Mouse (Mus musculus) lung, postnatal 14 days (tissue): ENCODE measurements at regions not wholly inside any gene's neighbourhood (a gene's known extent, or its start where the extent isn't known, plus 50 kb on each side); places are given as distances from the start of the nearest gene placed in this dataset.
A peak's percentile ranks its signal among the peaks of the same experiment; 100 is the strongest.

Source experiments
- DNase-seq: peaks from one replicate; pipeline ENCODE4 v3.0.0; 2021

DNA sequence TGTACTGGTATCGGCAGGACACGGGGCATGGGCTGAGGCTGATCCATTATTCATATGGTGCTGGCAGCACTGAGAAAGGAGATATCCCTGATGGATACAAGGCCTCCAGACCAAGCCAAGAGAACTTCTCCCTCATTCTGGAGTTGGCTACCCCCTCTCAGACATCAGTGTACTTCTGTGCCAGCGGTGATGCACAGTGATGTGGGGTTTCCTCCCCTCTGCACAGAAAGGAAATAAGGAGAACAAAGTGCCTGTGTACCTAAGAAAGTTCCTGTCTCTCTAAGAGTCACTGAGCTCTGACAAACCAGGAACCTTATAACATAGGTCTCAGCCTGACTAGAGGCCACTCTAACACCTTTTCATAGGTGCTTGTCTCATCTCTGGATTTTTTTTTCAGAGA lies 86.3 kb upstream of the 2210010C04Rik start:
- no peak for DNase-seq

DNA sequence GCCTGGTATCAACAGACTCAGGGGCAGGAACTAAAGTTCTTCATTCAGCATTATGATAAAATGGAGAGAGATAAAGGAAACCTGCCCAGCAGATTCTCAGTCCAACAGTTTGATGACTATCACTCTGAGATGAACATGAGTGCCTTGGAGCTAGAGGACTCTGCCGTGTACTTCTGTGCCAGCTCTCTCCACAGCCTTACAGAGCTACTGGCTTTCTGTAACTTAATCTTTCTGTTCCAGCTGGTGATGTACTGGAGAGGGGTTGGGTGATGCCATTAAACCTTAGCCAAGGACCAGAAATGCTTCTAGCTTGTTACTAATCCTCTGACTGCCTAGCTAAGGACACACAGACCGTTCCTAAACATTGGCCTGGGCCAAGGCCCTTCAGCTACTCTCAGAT lies 83.9 kb upstream of the 2210010C04Rik start:
- DNase-seq = no peak

- DNase-seq = peak; percentile 50
These were observed 83.1 kb upstream of the 2210010C04Rik start for GRCm38 (mm10) chr6:41118201-41118976.

GRCm38 (mm10) chr6:41113943-41114342 lies 78.6 kb upstream of the 2210010C04Rik start:
- no peak for DNase-seq

- DNase-seq = peak; percentile 44
These were observed 77.7 kb upstream of the 2210010C04Rik start for GRCm38 (mm10) chr6:41112861-41113610.

DNA sequence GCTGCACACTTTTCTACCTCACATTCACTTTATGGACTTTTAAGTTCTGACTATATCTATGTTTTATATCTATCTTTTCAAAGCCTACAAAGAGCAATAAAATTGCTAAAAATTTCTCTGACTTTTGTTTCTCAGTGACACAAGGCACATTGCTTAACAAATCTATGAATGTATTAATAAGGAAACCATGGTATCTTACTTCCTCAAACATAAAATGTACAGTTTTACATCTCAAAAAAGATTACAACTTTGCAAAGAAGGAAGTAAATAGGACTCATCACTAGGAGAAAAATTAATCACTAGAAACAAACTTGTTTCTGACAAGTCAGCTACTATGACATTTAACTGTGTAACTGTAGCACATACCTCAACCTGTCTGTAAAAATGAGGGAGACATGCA lies 76.5 kb upstream of the 2210010C04Rik start:
- no peak for DNase-seq

GRCm38 (mm10) chr6:41108897-41109296 lies 73.6 kb upstream of the 2210010C04Rik start:
- no peak for DNase-seq

GRCm38 (mm10) chr6:41103689-41104400 lies 68.5 kb upstream of the 2210010C04Rik start:
- DNase-seq = no peak

DNA sequence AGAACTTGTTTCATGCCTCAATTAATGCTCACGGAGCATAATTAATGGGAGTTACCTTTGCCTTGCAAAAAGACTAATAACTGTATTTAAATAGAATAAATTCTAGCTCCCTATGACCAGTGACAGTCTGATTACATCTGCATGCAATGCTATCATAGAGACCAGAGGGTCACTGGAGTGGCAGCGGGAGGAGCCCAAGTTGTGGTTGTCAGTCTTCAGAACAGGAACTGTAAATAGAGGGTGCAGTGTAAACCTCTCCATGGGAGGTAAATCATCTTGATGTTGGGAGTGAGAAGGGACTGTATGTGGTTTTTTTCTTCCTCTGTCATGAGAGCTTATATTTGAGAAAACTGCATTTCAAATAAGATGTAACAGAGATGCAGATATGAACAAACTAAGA lies 66.7 kb upstream of the 2210010C04Rik start:
- DNase-seq = no peak

DNA sequence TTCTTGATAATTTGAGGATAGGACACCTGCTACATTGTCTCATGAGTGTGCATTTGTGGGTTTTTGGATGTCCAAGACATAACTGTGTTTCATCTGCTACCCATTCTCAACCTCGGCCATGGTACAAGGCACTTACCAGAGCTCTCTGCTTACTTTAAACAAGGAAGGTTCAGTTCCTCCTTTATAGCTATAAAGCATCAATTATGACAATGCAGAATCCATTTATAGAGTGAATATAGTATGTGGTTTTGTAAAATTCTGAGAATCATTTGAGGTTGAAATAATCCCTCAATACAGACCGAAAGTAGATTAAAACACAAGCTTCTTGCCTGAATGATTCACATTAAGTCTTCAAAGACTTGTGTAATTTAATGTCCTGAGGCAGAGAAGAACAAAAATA lies 64.9 kb upstream of the 2210010C04Rik start:
- DNase-seq = no peak

DNA sequence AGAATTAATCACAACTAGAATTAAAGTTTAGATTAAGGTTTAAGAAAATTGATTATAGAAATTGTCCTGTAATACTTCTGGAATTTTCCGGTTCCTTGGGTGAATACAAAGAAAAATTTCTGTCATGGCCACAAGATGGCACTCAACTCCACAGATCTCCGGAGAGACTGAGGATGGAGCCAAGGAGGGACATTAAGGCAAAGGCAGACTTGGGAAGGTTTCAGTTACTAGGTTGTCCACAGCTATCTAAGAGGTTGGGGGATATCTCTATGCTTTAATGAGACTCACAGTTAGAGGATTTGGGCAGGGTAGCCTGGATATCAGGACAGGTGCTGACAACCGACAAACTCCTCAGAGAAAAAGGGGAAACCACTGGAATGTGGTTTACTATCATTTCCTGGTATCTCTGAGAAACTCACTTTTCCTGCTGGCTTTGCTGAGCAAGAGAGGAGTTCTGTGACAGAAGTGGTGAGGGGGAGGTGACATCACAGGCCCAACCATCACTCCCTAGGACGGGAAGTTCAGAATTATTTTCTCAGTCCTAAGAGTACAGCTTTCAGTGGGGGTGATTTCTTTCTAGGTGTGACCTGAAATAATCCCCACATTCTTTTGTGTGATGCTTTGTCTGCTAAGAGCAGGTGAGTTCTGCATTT lies 56.0 kb upstream of the 2210010C04Rik start:
- no peak for DNase-seq
